Mouse (Mus musculus): ENCODE results near the gene AU022252.

GRCm38 (mm10) chr4:119252025-119252808, 19.7 kb upstream of the AU022252 start:
- TF ChIP-seq E2F4 (IDR thresholded peaks at IDR 0.05; ENCODE audit: borderline replicate concordance, low read depth, low read length) (no peak), POLR2A (IDR thresholded peaks at IDR 0.05; ENCODE audit: control insufficient read depth in 1 of 2, insufficient read depth in 1 of 2, low read depth in 1 of 2, low read length in 2 of 2, poor library complexity in 1 of 2) (no peak), EP300 (IDR thresholded peaks at IDR 0.05; ENCODE audit: low read depth in 1 of 2, low read length in 2 of 2) (no peak)

Data from MEL (cell line).